Mouse (Mus musculus): ENCODE data around the gene Tubb1. TPM values are rescaled to one million over a fixed set of nuclear protein-coding genes. Genes with fewer than 3 reads are reported as not detected.
A peak's percentile ranks its signal among the peaks of the same experiment; 100 is the strongest.

The Tubb1 gene
- total RNA-seq (2021), result not detected
- long read RNA-seq, experiment 1, partial matches to known transcripts, result 0 of 1 reads
- long read RNA-seq, experiment 1, other reads (novel, unspliced or antisense), result 0 of 1 reads
- long read RNA-seq, experiment 2, result 0 reads

DNA sequence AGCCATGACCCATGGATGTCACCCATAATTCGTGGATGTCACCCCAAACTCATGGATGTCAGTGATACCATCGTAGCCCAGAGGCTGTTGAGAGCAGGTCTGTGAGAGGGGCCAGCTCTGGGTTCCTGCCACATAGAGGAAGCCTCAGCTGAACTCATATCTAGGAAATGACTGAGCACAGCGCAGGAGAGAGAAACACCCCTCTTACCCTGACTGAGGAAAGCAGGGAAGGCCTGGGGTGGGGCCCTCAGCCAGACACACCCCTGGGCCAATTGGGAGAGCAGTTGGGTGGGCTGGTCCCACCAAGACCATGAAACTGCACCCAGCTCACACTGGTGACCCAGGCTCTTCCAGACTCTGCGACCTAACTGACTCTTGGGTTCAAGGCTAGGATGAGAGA is at the start of gene Tubb1:
TSS of gene Tubb1 (plus strand) at position 343 of the 400 bp plus-strand sequence.
- Histone ChIP-seq H3K4me3 (no peak within 1 kb of the TSS), H3K27ac (no peak within 1 kb of the TSS)
- intact Hi-C loops (cut with DNase I), result no loop called here
- no peak for DNase-seq (ENCODE audit: extremely low spot score in 1 of 2, low spot score in 2 of 2)
- no peak for TF ChIP-seq CTCF (IDR thresholded peaks at IDR 0.05)

DNA sequence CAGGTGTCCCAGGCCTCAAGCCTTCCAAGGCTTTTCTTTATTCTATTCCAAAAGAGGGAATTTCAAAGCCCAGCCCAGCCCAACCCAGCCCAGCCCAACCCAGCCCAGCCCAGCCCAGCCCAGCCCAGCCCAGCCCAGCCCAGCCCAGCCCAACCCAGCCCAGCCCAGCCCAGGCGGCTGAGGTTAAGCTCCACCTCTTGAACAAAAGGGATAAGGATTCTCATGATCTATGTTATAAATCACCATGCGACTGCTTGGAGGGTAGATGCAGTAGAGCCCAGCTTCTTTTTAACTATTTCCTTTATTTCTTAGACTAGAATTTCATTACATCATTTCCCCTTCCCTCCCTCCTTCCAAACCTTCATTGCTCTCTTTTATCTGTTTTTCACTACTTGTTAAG is 40.3 kb upstream of the Tubb1 start:
- TF ChIP-seq CTCF (IDR thresholded peaks at IDR 0.05), result no peak
- no peak overlapping the region for H3K27ac ChIP-seq
- intact Hi-C loops (cut with DNase I), result no loop called here
- DNase-seq (ENCODE audit: extremely low spot score in 1 of 2, low spot score in 2 of 2), result no peak
- H3K4me3 ChIP-seq, result no peak overlapping the region

- intact Hi-C loops (cut with DNase I), result no loop called here
- no peak overlapping the region for H3K4me3 ChIP-seq
- H3K27ac ChIP-seq, result no peak overlapping the region
- DNase-seq (ENCODE audit: extremely low spot score in 1 of 2, low spot score in 2 of 2), result no peak
- TF ChIP-seq CTCF (IDR thresholded peaks at IDR 0.05), result no peak
Measured at GRCm38 (mm10) chr2:174413127-174413526, 37.4 kb upstream of the Tubb1 start.

- no peak for TF ChIP-seq CTCF (IDR thresholded peaks at IDR 0.05)
- no peak for DNase-seq (ENCODE audit: extremely low spot score in 1 of 2, low spot score in 2 of 2)
- intact Hi-C loops (cut with DNase I), result loop anchor here (5.0 kb wide), 1 partner anchor 83 kb away; no protein-coding TSS in a partner anchor
- Histone ChIP-seq H3K4me3 (peak overlapping the region; percentile 87), H3K27ac (no peak overlapping the region)
Measured at GRCm38 (mm10) chr2:174415001-174415730, 35.3 kb upstream of the Tubb1 start.

DNA sequence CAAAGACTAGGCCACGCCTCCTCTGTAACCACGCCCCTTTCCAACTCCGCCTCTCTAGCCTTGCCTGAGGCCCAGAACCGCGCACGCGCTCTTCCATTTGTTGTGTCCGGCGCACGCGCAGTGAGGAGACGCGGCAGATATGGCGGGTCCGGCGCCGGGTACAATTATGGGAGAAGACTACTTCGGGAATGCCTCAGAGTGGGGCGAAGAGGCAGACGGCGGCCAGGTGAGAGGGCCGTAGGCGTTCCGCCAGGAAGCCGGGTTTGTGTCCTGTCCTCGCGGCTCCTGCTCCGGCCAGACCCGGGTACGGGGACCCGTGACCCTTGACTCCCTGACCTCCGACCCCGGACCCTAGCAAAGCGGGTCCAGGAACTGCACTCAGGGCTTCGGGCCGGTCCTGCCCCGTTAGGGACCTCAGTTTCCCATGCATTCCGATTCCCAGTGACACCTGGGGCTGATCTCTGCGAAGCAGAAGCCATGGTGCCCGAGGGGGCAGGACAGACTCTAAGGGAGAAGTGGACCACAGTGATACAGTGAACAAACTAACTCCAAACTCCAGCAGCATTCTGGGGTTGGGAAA is 34.7 kb upstream of the Tubb1 start, which contains the start of gene Nelfcd:
TSS of gene Nelfcd (plus strand) at position 74 of the 580 bp plus-strand sequence.
- Histone ChIP-seq H3K4me3 (peak within 1 kb of the TSS; percentile 87), H3K27ac (peak within 1 kb of the TSS; percentile 65)
- TF ChIP-seq CTCF (IDR thresholded peaks at IDR 0.05), result no peak
- intact Hi-C loops (cut with DNase I), result loop anchor here (5.0 kb wide), 1 partner anchor 84 kb away; no protein-coding TSS in a partner anchor
- DNase-seq (ENCODE audit: extremely low spot score in 1 of 2, low spot score in 2 of 2), result peak; percentile 91 to 92

GRCm38 (mm10) chr2:174421107-174421506 is 29.4 kb upstream of the Tubb1 start:
- intact Hi-C loops (cut with DNase I), result no loop called here
- no peak for TF ChIP-seq CTCF (IDR thresholded peaks at IDR 0.05)
- no peak overlapping the region for H3K27ac ChIP-seq
- no peak for DNase-seq (ENCODE audit: extremely low spot score in 1 of 2, low spot score in 2 of 2)
- no peak overlapping the region for H3K4me3 ChIP-seq

DNA sequence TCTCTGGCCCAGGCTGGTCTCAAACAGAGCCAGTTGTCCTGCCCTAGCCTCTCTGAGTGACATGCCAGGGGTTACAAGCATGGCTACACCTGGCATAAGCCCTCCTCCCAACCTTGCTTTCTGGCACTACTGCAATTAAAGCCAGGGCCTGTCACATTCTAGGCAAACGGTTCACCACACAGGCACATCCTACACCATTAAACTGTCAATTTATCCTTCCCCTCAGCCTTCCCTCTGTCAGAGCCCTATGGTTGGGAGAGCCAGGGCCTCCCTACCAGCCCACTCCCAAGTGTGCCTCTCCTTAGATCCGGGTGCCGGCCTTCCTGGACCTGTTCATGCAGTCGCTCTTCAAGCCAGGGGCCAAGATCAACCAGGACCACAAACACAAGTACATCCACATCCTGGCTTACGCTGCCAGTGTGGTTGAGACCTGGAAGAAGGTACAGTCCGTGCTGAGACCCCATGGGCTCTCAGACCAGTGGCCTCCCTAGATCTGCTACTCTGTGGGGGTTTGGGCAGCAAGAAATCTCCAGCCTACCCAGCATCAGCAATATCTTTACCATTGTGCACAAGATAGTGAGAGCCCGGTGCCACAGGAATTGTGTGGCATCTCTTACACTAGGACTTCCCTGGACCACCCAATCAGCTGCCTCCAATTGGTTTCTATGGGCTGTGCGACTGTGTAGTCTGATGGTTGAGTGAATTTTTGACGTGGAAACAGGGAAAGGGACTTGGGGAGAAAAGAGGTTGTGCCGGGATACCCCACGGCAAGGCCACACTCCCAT is 26.0 kb upstream of the Tubb1 start:
- DNase-seq (ENCODE audit: extremely low spot score in 1 of 2, low spot score in 2 of 2), result no peak
- H3K4me3 ChIP-seq, result no peak overlapping the region
- no peak overlapping the region for H3K27ac ChIP-seq
- intact Hi-C loops (cut with DNase I), result no loop called here
- no peak for TF ChIP-seq CTCF (IDR thresholded peaks at IDR 0.05)

DNA sequence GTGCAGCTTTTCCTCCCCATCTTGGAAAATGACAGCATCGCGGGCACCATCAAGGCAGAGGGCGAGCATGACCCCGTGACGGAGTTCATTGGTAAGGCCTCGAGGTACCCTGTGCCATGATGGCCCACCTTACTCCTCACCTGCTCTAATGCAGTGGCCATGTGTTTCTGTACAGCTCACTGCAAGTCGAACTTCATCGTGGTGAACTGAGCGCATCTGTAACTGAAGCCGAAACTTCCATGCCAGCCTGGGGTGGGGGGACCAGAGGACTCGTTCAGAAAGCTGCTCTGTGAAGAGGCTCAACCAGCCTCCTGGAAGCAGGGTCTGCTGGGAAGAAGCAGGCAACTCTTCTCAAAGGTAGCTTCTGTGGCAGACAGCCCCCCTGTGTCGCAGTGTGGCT is 23.6 kb upstream of the Tubb1 start:
- DNase-seq (ENCODE audit: extremely low spot score in 1 of 2, low spot score in 2 of 2), result no peak
- intact Hi-C loops (cut with DNase I), result no loop called here
- no peak overlapping the region for H3K27ac ChIP-seq
- TF ChIP-seq CTCF (IDR thresholded peaks at IDR 0.05), result no peak
- H3K4me3 ChIP-seq, result no peak overlapping the region

DNA sequence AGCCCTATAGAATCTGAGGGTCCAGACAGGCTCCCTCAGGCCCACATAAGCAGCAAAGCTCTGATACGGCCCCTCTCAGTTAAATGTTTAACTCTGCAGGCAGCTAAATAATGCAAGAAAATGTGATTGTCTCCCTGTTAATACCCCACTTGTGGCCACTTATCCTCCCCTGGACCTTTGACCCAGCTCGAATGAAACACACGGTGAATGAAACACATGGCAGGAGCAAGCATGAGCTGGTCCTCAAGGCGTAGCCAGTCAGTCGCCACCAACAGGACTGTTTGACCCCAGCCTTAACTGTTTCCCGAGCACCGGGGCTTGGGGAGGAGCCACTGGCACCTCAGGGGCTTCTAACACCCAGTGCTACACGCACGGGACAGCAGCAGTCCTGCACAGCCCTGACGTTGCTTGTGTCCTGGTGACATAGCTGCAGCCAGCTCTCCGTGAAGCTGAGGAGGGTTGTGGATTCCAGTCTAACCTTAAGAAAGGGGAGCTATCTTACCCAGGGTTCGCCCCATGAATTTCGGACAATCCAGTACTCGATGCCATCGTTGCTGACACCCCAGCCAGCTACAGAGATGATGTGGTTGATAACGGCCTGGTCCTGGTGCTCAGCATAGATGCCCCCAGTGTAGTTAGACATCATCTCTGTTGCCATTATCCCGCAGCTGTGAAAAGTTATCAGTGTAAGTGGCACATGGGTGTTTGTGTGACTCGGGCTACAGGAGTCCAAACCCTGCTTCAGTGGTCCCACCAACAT is 22.2 kb upstream of the Tubb1 start:
- no peak overlapping the region for H3K27ac ChIP-seq
- no peak for TF ChIP-seq CTCF (IDR thresholded peaks at IDR 0.05)
- intact Hi-C loops (cut with DNase I), result no loop called here

DNA sequence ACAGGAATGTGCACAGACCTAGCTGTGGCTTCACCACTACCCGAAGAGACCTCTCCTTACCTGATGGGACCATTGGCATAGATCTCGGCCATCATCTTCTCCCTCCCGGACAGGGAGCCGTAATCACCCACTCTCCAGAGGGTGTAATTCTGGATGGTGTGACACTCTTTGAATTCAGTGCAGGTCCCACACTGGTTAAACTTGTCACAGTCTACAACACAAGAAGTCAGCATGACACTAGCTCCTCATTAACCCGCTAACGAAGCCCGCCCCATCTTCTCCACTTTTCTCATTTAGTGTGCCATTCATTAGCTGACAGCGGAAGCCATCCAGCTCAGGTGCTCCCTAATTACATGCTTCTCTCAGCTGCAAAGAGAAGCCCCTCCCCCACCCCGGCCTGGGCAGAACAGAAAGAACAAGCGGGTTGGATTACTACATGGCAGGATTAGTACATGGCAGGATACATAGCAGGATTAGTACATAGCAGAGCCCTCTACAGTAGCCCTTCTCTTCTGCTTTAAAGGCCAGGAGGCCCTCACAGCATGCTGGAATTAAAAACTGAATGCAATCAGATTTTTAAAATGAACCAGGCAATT is 21.4 kb upstream of the Tubb1 start:
- no peak for TF ChIP-seq CTCF (IDR thresholded peaks at IDR 0.05)
- DNase-seq (ENCODE audit: extremely low spot score in 1 of 2, low spot score in 2 of 2), result no peak
- Histone ChIP-seq H3K27ac (no peak overlapping the region), H3K4me3 (no peak overlapping the region)
- intact Hi-C loops (cut with DNase I), result no loop called here

More for the DNA sequence above, 22.2 kb upstream of the Tubb1 start:
- no peak overlapping the region for H3K4me3 ChIP-seq
- DNase-seq (ENCODE audit: extremely low spot score in 1 of 2, low spot score in 2 of 2), result no peak

GRCm38 (mm10) chr2:174434943-174435342 is 15.6 kb upstream of the Tubb1 start:
- H3K4me3 ChIP-seq, result no peak overlapping the region
- no peak for DNase-seq (ENCODE audit: extremely low spot score in 1 of 2, low spot score in 2 of 2)
- intact Hi-C loops (cut with DNase I), result no loop called here
- TF ChIP-seq CTCF (IDR thresholded peaks at IDR 0.05), result no peak
- no peak overlapping the region for H3K27ac ChIP-seq

Measured in left cerebral cortex, adult 2 months (tissue).